Mouse (Mus musculus) ES-E14 (cell line): ENCODE results near the gene Sqstm1. TPM values are rescaled to one million over a fixed set of nuclear protein-coding genes. Genes with fewer than 3 reads are reported as not detected.

ENCODE experiments used
- DNase-seq: peaks from one replicate; pipeline ENCODE4 v3.0.0-alpha.2; 2013; ENCODE audit warnings: low read depth, low spot score
- H3K27ac ChIP-seq: 2 replicates; pipeline ENCODE4 v1.5.1; 2012; ENCODE audit warnings: low read depth, mild to moderate bottlenecking, low read length, moderate library complexity, mixed read lengths; ENCODE audit not compliant: poor library complexity, insufficient read depth, severe bottlenecking
- H3K36me3 ChIP-seq: 2 replicates; pipeline ENCODE4 v1.6.1; 2012; ENCODE audit warnings: mild to moderate bottlenecking, low read length, moderate library complexity, mixed read lengths; ENCODE audit not compliant: control insufficient read depth, poor library complexity, insufficient read depth, severe bottlenecking
- H3K4me1 ChIP-seq, 2 experiments: fragments of 150-350 bp in 1 of 2; sonication (generic) in 1 of 2; 2 replicates each; pipeline ENCODE4 v1.6.1; 2012; ENCODE audit warnings: low read length in 2 of 2, mild to moderate bottlenecking in 1 of 2, mixed read lengths in 1 of 2; ENCODE audit not compliant: control insufficient read depth in 2 of 2, insufficient read depth in 2 of 2, poor library complexity in 1 of 2
- H3K4me3 ChIP-seq, 2 experiments: fragments of 150-350 bp in 1 of 2; sonication (generic) in 1 of 2; 2 replicates each; pipeline ENCODE4 v1.5.1; 2012; ENCODE audit warnings: low read length in 2 of 2, low read depth in 1 of 2, mild to moderate bottlenecking in 1 of 2, mixed read lengths in 1 of 2; ENCODE audit not compliant: insufficient read depth in 1 of 2, poor library complexity in 1 of 2, severe bottlenecking in 1 of 2
- H3K9ac ChIP-seq: 2 replicates; pipeline ENCODE4 v1.6.1; 2012; ENCODE audit warnings: low read depth, mild to moderate bottlenecking, low read length, mixed read lengths; ENCODE audit not compliant: poor library complexity, insufficient read depth, severe bottlenecking
- H3K9me3 ChIP-seq: fragments of 150-350 bp; sonication (generic); 2 replicates; pipeline ENCODE4 v1.6.1; 2012; ENCODE audit warnings: low read depth, mild to moderate bottlenecking, low read length; ENCODE audit not compliant: control insufficient read depth, insufficient read depth
- CHD2 ChIP-seq: IDR thresholded peaks from 2 replicates; pipeline ENCODE4 v1.6.1; 2014; ENCODE audit warnings: mild to moderate bottlenecking, low read depth, low read length, inconsistent platforms
- HCFC1 ChIP-seq: IDR thresholded peaks from 2 replicates; pipeline ENCODE4 v1.6.1; 2012; ENCODE audit warnings: low read length, inconsistent platforms, borderline replicate concordance; ENCODE audit not compliant: insufficient read depth
- MAFK ChIP-seq: IDR thresholded peaks from 2 replicates; pipeline ENCODE4 v1.6.1; 2014; ENCODE audit warnings: mild to moderate bottlenecking, low read depth, low read length, inconsistent platforms; ENCODE audit not compliant: insufficient read depth
- ZC3H11A ChIP-seq: IDR thresholded peaks from 2 replicates; pipeline ENCODE4 v1.6.1; 2012; ENCODE audit warnings: low read depth, mild to moderate bottlenecking, inconsistent platforms, low read length, borderline replicate concordance
- ZNF384 ChIP-seq: IDR thresholded peaks from 2 replicates; pipeline ENCODE4 v1.6.1; 2012; ENCODE audit warnings: low read depth, low read length, inconsistent platforms
- in situ Hi-C, 2 experiments: fragments of 600-800 bp; cut with MboI; formaldehyde crosslinking; loops; one replicate each; pipeline ENCODE4 v1.15.1; 2025; ENCODE audit warnings: low sequenced_read_pairs in 2 of 2, inconsistent platforms in 1 of 2; ENCODE audit not compliant: unreplicated experiment in 2 of 2
- total RNA-seq: library from RNA; depleted of rRNA; stranded (reverse); fragments of 300-350 nt; gene quantifications from 2 replicates; pipeline ENCODE4 v1.2.3, GENCODE M21; 2012

The Sqstm1 gene
- total RNA-seq, 1 experiment: 234 TPM

DNA sequence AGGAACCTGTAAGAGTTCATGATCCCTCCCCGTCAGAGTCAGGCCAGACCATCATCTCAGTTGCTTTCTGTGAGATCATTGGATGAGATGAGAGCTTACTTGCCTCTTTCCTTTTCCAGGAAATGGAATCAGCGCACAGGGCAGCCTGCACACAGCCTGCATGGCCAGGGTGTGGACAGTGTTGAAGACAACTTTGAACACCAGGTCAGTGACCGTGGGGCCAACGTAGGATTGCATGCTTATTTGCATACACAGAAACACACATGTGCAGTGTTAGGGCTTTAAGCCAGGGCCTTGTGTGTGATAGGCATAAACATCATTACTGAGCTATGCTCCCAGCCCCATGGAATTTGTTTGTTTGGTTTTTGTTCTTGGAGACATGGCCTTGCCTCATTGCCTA, 13.1 kb downstream of the Sqstm1 start:
- H3K27ac ChIP-seq: no peak overlapping the region
- DNase-seq: no peak
- peaks cover 39% of the 10 kb centered on the region for H3K36me3 ChIP-seq
- H3K4me3 ChIP-seq: no peak overlapping the region
- H3K9ac ChIP-seq: no peak overlapping the region
- 0 out of 4 replicates have a peak, but pooled peaks cover 0 to 4% of the 10 kb centered on the region in 2 experiments for H3K4me1 ChIP-seq
- in situ Hi-C loops: no loop called here
- TF ChIP-seq HCFC1: no peak
- TF ChIP-seq CHD2: no peak; the same call in 1 of the 2 replicates
- TF ChIP-seq ZNF384: no peak
- TF ChIP-seq MAFK: no peak
- TF ChIP-seq ZC3H11A: no peak
- no peaks in the 10 kb centered on the region for H3K9me3 ChIP-seq

DNA sequence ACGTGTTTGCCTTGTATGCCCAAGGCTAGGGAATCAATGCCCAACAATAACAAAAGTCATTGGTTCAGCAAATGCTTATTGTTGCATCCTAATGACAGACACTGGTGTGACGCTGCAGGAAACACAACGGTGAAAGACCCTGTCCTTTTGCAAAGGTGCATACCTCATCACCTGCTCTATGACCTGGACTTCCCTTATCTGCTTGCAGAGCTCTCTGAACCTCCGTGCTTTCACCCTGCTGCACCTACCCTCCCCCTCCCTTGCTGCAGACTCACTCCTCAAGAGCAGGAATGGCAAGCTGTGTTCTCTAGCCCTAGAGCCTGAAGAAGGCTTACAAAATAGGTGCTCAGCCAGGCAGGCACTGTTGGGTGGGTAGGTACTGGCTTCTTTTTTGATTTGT, 15.8 kb downstream of the Sqstm1 start:
- in situ Hi-C loops: no loop called here
- peaks cover 15% of the 10 kb centered on the region for H3K36me3 ChIP-seq

DNA sequence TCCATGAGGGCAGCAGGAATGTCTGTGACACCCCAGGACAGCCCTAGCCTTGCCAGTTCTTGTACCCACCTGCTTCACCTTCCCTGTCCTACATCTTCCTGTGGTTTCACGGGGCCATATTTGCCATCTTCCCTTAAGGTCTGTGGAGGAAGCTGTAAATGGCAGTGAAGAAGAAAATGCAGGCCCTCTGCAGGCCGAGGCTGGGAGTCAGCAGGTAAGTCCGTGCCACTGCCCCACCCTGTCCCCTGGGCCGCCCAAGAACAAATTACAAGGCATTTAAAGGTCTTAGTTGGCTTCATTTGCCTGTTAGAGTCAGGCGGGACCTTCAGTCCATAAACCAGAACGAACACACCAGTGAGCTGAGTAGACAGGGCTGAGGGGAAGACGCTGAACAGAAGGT, 16.6 kb downstream of the Sqstm1 start:
- Histone ChIP-seq H3K9ac (no peak overlapping the region), H3K36me3 (peaks cover 9% of the 10 kb centered on the region), H3K4me1 (0 out of 4 replicates have a peak, but pooled peaks cover 0 to 4% of the 10 kb centered on the region in 2 experiments), H3K27ac (no peak overlapping the region), H3K9me3 (no peaks in the 10 kb centered on the region), H3K4me3 (no peak overlapping the region)
- in situ Hi-C loops: no loop called here
- TF ChIP-seq MAFK: no peak
- TF ChIP-seq ZNF384: no peak
- TF ChIP-seq ZC3H11A: no peak
- TF ChIP-seq HCFC1: no peak
- no peak for TF ChIP-seq CHD2
- DNase-seq: no peak

More for the DNA sequence above, 15.8 kb downstream of the Sqstm1 start:
- H3K9ac ChIP-seq: no peak overlapping the region
- DNase-seq: no peak
- TF ChIP-seq HCFC1: no peak
- no peak for TF ChIP-seq CHD2
- no peak for TF ChIP-seq MAFK
- no peak for TF ChIP-seq ZNF384
- no peak for TF ChIP-seq ZC3H11A
- 0 out of 4 replicates have a peak, but pooled peaks cover 0 to 4% of the 10 kb centered on the region in 2 experiments for H3K4me1 ChIP-seq
- no peak overlapping the region for H3K27ac ChIP-seq
- no peak overlapping the region for H3K4me3 ChIP-seq
- no peaks in the 10 kb centered on the region for H3K9me3 ChIP-seq

DNA sequence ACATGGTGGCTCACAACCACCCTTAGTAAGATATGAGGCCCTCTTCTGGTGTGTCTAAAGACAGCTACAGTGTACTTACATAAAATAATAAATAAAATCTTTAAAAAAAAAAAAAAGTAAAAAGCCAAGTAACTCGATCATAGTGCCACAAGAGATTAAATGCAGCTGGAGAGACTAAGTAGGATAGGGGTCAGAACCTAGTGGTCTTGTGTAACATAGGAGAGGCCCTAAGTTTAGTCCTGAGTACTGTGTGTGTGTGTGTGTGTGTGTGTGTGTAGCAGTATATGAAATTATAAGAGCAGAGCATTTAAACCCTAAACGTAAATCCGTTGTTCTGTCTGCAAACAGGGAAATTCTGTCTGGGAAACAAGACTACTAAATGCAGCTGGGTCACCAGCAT, 18.3 kb downstream of the Sqstm1 start:
- H3K36me3 ChIP-seq: no peaks in the 10 kb centered on the region; the same call in 1 of the 2 replicates
- DNase-seq: no peak
- in situ Hi-C loops: no loop called here
- TF ChIP-seq CHD2: no peak
- TF ChIP-seq HCFC1: no peak
- H3K27ac ChIP-seq: no peak overlapping the region
- no peak overlapping the region for H3K9ac ChIP-seq
- H3K4me1 ChIP-seq: peaks cover 0 to 9% of the 10 kb centered on the region in 2 experiments; a peak in 1 of 4 replicates
- H3K9me3 ChIP-seq: no peaks in the 10 kb centered on the region
- no peak overlapping the region for H3K4me3 ChIP-seq

DNA sequence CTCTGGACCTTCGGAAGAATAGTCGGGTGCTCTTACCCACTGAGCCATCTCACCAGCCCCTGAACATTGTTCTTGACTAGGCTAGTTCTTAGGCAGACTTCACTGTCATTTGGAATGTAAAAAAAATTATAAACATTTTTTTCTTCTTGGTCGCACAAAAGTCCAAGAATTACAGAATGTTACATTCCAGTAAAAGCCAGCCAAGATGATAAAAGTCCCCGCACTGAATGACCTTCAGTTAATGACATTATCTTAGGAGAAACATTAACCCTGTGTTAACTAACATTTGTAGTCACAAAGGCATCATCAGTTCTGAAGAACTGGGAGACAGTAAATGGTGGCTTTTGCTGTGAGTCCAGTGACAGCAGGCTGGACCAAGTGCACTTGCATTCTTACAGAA, 20.3 kb downstream of the Sqstm1 start:
- Histone ChIP-seq H3K27ac (no peak overlapping the region), H3K4me1 (peaks cover 0 to 9% of the 10 kb centered on the region in 2 experiments; a peak in 1 of 4 replicates), H3K36me3 (no peaks in the 10 kb centered on the region), H3K9ac (no peak overlapping the region), H3K9me3 (no peaks in the 10 kb centered on the region), H3K4me3 (no peak overlapping the region)
- TF ChIP-seq MAFK (no peak), ZNF384 (no peak), HCFC1 (no peak), CHD2 (no peak), ZC3H11A (no peak)
- in situ Hi-C loops: no loop called here
- DNase-seq: no peak
